Mouse (Mus musculus) limb, embryonic 13.5 days (tissue): Measurements from ENCODE around the gene Defb38. TPM values are rescaled to one million over a fixed set of nuclear protein-coding genes. Genes with fewer than 3 reads are reported as not detected.

Source experiments
- ATAC-seq: fragments of 200-750 bp; cut with Nextera tagmentation; 2 replicates; pipeline ENCODE4 v1.8.0; 2017; ENCODE audit warnings: low read depth, moderate number of reproducible peaks, moderate TSS enrichment; ENCODE audit not compliant: low FRiP score
- H3K27ac ChIP-seq: fragments of 300-500 bp; sonication (generic); 2 replicates; pipeline ENCODE4 v1.5.1; 2015; ENCODE audit warnings: inconsistent platforms, mild to moderate bottlenecking, moderate library complexity
- H3K27me3 ChIP-seq: fragments of 300-500 bp; sonication (generic); 2 replicates; pipeline ENCODE4 v1.6.1; 2015; ENCODE audit warnings: mild to moderate bottlenecking, inconsistent platforms
- H3K36me3 ChIP-seq: fragments of 300-500 bp; sonication (generic); 2 replicates; pipeline ENCODE4 v1.6.1; 2015; ENCODE audit warnings: inconsistent platforms, mild to moderate bottlenecking, moderate library complexity
- H3K4me1 ChIP-seq: fragments of 300-500 bp; sonication (generic); 2 replicates; pipeline ENCODE4 v1.6.1; 2015; ENCODE audit warnings: inconsistent platforms
- H3K4me2 ChIP-seq: fragments of 300-500 bp; sonication (generic); replicated peaks from 2 replicates; pipeline ENCODE4 v1.6.1; 2015; ENCODE audit warnings: inconsistent platforms, mild to moderate bottlenecking, moderate library complexity
- H3K4me3 ChIP-seq: fragments of 300-500 bp; sonication (generic); 2 replicates; pipeline ENCODE4 v1.5.1; 2015; ENCODE audit warnings: moderate library complexity, mild to moderate bottlenecking, inconsistent platforms
- H3K9ac ChIP-seq: fragments of 300-500 bp; sonication (generic); 2 replicates; pipeline ENCODE4 v1.6.1; 2015; ENCODE audit warnings: mild to moderate bottlenecking, inconsistent platforms
- H3K9me3 ChIP-seq: fragments of 300-500 bp; sonication (generic); 2 replicates; pipeline ENCODE4 v1.6.1; 2016; ENCODE audit warnings: inconsistent platforms
- WGBS: fragments of 180-500 bp; shearing (Covaris S2); methylation state at CpG from one replicate; pipeline ENCODE4 v1.1.7; 2015; 5-methylcytosine and 5-hydroxymethylcytosine counted together
- polyA plus RNA-seq: library from polyadenylated mRNA; unstranded; fragments of >200 nt; fragmentation: Nextera tagmentation; extraction: Ambion mirVana; gene quantifications from 2 replicates; pipeline ENCODE4 v1.2.1, GENCODE M21; 2015

Gene Defb38
- not detected in 2 replicates for polyA plus RNA-seq

DNA sequence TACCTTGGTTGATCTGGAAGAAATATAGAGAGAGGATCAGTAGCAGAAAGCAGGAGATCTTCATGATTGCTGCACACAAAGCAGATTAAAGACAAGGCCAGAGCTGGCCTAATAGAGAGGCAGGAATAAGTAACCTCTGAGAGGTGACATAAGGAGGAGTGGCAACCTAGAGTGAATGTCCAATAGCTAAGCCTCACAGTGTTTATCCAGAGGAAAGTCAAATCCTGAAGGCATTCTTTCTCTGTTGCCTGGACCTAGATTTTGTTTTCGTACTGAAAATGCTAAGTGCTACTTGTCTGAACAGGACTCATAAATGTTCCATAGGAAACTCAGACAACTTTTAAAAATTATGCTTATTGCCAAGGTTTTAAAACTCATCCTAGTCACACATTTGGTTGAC, at the start of gene Defb38:
Gene Defb38 (minus strand): TSS at position 101 of the 400 bp plus-strand sequence.
- no peaks in the 10 kb centered on the region for H3K9me3 ChIP-seq

DNA sequence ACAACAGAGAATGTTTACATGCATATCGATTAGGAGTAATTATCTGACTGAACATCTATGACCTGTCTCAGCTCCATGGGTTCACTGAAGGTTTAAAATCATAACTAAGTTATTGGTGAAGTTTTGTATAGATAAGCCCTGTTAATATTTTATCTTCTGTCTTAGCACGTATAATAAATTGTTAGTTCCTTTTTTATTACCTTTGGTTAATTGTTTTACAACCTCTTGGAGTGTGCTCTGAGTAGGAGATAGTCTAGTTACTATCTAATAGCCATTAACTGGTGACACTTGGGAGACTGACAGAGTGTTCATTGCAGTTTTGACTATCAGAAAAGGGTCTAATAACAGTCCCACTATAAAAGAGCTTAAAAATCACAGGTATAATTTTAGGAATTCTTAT, 39.6 kb upstream of the Defb38 start:
- Histone ChIP-seq H3K36me3 (no peaks in the 10 kb centered on the region), H3K27ac (no peak overlapping the region), H3K4me2 (no peak overlapping the region), H3K9ac (no peak overlapping the region), H3K27me3 (no peaks in the 10 kb centered on the region), H3K4me3 (no peak overlapping the region), H3K4me1 (no peaks in the 10 kb centered on the region), H3K9me3 (peaks cover 2% of the 10 kb centered on the region; the same call in 1 of the 2 replicates)
- 67% methylated on average over 2 of the region's 2 CpGs for WGBS
- ATAC-seq, result no peak

More for the DNA sequence above, at the start of gene Defb38:
- WGBS, result 88% methylated on average over 1 of the region's 1 CpGs
- Histone ChIP-seq H3K27ac (no peak within 1 kb of the TSS), H3K4me3 (no peak within 1 kb of the TSS), H3K4me1 (no peaks in the 10 kb centered on the region), H3K4me2 (no peak within 1 kb of the TSS), H3K27me3 (no peaks in the 10 kb centered on the region), H3K9ac (no peak within 1 kb of the TSS), H3K36me3 (no peaks in the 10 kb centered on the region)
- ATAC-seq, result no peak

DNA sequence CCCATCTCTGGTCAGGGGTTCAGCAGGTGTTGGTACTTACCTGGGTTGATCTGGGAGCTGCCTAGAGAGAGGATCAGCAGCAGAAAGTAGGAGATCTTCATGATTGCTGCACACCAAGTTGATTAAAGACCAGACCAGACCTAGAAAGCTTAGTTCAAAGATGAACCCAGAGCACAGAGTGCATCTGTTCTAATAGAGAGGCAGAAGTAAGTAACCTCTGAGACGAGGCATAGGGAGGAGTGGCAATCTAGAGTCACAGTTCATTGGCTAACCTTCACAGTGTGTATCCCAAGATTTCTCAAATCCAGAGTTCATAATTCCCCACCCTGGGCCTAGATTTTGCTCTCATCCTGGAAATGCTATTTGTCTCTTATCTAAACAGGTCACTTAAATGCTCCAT, 38.3 kb upstream of the Defb38 start, which contains the start of gene Defb39:
Gene Defb39 (minus strand): TSS at position 101 of the 400 bp plus-strand sequence.
- Histone ChIP-seq H3K27ac (no peak within 1 kb of the TSS), H3K36me3 (no peaks in the 10 kb centered on the region), H3K27me3 (no peaks in the 10 kb centered on the region), H3K4me3 (no peak within 1 kb of the TSS), H3K9ac (no peak within 1 kb of the TSS), H3K4me1 (no peaks in the 10 kb centered on the region), H3K4me2 (no peak within 1 kb of the TSS), H3K9me3 (peaks cover 2% of the 10 kb centered on the region; the same call in 1 of the 2 replicates)
- 80% methylated on average over 1 of the region's 1 CpGs for WGBS
- ATAC-seq, result no peak

DNA sequence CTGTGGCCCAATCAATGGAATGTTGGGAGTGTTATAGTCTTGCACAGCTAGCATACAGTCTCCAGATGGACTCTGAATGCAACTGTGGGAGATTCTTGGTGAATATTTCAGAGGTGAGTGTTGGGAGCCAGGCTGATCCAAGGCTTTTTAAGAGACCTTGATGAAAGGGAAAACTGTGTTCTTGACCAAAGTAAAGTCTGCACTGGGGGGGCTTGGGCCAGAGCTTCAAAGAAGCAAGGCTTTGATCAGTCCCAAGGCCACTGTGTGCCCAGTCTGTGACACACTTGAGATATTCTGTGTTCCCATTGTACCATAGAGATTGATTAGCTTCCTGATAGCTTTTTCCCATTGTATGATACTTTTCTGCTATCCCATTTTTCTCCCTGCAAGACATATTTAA, 36.5 kb upstream of the Defb38 start:
- no peak overlapping the region for H3K9ac ChIP-seq
- H3K27me3 ChIP-seq, result no peaks in the 10 kb centered on the region
- H3K4me2 ChIP-seq, result no peak overlapping the region
- no peaks in the 10 kb centered on the region for H3K36me3 ChIP-seq
- H3K9me3 ChIP-seq, result peaks cover 2% of the 10 kb centered on the region; the same call in 1 of the 2 replicates
- H3K4me3 ChIP-seq, result no peak overlapping the region
- H3K4me1 ChIP-seq, result no peaks in the 10 kb centered on the region
- no peak overlapping the region for H3K27ac ChIP-seq
- no peak for ATAC-seq

DNA sequence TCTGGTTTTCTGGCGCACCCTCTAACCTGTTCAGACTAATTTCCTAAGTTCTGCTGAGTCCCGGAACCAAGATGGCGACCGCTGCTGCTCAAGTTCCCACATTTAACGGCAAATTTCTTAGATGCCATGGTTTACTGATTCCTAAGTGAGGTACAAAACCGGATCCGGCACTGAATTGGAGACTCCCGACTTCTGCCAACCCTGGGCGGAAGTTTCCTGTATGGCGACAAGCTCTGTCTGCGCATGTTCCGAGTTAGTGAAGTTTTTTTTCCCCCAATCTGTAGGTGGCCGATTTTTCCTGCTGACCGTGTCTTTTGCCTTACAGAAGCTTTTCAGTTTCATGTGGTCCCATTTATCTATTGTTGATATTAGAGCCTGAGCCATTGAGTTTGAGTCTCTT, 18.9 kb upstream of the Defb38 start:
- Histone ChIP-seq H3K27ac (no peak overlapping the region), H3K9ac (no peak overlapping the region), H3K4me1 (no peaks in the 10 kb centered on the region), H3K9me3 (peaks cover 9% of the 10 kb centered on the region; the same call in 1 of the 2 replicates), H3K27me3 (no peaks in the 10 kb centered on the region), H3K36me3 (no peaks in the 10 kb centered on the region), H3K4me2 (no peak overlapping the region), H3K4me3 (no peak overlapping the region)
- no peak for ATAC-seq
- 92% methylated on average over 14 of the region's 14 CpGs for WGBS

Other genes with a start within 250 kb of the Defb38 start
- not detected in 2 replicates for gene Defb40, start 48.3 kb downstream of the Defb38 start, polyA plus RNA-seq
- not detected in 2 replicates for gene Defb37, start 35.5 kb downstream of the Defb38 start, polyA plus RNA-seq
- gene Defb39, start 38.2 kb upstream of the Defb38 start, polyA plus RNA-seq, result not detected in 2 replicates
- gene Defb12, start 88.3 kb upstream of the Defb38 start, polyA plus RNA-seq, result not detected in 2 replicates
- not detected in 2 replicates for gene Defb34, start 97.2 kb upstream of the Defb38 start, polyA plus RNA-seq
- not detected in 2 replicates for gene Gm45826, start 114.2 kb upstream of the Defb38 start, polyA plus RNA-seq
- gene Defb14, start 167.8 kb upstream of the Defb38 start, polyA plus RNA-seq, result not detected in 2 replicates
- gene Defb4, start 172.1 kb upstream of the Defb38 start, polyA plus RNA-seq, result not detected in 2 replicates
- not detected in 2 replicates for gene Defb6, start 198.9 kb upstream of the Defb38 start, polyA plus RNA-seq
- gene Defb46, start 213.3 kb upstream of the Defb38 start, polyA plus RNA-seq, result not detected in 2 replicates
- not detected in 2 replicates for gene Defb5, start 221.0 kb upstream of the Defb38 start, polyA plus RNA-seq